Mouse (Mus musculus) ovary, postnatal 14 days (tissue): ENCODE results near the gene Mrps16.

Experiments
- DNase-seq: peaks from one replicate; pipeline ENCODE4 v3.0.0; 2022; ENCODE audit warnings: low spot score

The Mrps16 gene

DNA sequence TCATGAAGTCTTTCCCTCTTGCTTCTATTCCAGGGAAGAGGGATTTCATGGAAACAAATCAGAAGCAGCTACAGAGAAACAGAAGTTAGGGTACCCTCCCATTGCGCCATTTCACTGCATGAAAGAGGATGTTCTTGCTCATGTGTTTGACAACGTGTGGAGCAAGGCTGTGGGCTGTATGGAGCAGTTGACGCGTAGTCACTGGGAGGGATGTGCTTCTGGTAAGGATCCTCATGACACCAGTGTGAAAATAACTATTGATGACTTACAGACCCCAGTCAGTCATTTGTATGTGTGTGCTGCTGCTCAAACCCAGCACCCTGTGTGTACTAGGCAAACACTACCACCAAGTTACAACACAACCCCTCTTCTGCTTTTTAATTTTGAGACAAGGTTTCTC lies 30.2 kb downstream of the Mrps16 start:
- DNase-seq, result no peak

DNA sequence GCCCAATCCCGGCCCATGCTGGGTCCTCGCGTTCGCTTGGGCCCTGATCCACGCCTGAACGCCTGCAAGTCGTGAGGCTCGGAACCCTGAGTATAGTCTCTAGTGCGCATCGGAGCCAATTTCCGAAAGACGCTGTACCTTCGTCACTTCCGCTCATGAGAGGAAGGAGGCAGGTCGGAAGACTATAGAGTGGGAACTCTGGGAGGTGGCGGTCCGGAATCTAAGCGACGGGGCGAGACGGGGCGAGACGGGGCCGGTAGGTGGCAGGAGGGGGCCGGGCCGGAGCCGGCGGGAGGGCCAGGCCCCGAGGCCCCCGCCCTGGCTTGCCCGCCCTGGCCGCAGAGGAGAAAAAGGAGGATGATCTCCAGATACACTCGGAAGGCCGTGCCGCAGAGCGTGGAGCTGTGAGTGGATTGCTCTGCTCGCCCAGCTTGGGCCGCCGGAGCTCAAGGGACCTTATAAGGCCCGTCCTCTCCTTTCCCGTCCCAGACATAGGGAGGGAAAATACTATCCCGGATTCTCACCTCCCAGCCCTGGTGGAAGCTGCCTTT lies 45.4 kb downstream of the Mrps16 start, which contains the start of the genes Ecd and Fam149b:
Gene Ecd, minus strand, starts transcription at position 131 of the 551 bp plus-strand sequence.
Gene Fam149b, plus strand, starts transcription at position 172 of the 551 bp plus-strand sequence.
- peak; percentile 92 for DNase-seq

DNA sequence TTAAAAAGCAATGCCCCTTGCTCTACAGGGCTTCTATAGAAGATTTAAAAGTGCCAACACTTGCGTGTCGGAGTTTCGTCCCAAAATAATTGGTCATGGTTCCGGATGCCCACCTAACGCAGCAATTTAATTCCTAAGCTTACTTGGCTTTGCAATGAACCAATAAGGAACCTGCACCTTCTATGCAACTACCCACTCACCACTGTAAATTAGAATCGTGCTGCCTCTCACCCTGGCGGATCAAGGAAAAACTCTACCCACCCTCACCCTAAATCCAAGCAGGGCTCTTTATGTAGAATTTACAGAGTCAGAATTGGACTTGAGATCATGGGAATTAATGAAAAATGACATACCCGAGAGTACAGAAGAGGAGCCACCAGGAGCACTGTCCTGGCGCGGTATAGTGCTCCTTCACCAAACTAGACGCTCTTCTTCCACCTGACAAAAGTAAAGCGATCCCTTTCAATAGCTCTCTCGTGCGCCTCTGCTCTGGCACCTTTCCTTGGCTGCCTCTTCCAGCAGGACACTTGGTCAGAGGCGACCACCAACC lies 45.9 kb downstream of the Mrps16 start:
- DNase-seq, result no peak

DNA sequence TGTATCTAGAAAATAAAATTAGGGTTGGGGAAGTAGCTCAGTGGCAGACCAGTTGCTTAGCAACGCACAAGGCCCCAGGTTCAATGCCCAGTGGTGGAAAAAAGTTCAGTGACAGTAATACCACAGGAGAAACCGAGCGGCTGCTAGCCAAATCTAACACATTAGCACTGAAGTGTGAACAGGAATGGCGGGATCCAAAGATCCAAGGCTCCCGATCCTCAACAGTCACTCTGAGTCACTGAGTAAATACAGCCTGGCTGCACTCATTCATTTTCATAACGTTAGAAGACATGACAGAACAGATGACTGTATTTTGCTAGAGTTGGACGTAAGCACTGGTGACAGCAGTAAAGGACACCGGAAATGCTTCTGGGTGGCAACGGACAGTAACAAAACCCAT lies 47.5 kb downstream of the Mrps16 start:
- DNase-seq, result no peak

DNA sequence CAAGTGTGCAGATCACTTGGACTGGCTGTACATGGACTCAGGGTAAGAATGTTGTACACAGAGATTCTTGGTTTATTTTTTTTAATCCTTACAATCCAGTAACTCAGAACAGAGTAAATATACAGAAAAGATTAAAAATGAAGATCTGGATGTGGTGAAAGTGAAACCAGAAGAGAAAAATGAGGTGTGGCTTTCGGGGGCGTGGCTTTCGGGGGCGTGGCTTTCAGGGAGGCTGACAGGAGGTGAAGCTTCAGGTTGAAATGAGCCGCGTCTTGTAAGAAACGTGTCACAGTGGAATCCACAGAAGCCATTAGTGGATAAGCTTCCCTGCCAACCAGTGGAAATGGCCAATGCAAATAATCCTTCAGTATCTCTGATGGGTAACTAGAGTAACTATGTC lies 52.6 kb downstream of the Mrps16 start:
- no peak for DNase-seq

DNA sequence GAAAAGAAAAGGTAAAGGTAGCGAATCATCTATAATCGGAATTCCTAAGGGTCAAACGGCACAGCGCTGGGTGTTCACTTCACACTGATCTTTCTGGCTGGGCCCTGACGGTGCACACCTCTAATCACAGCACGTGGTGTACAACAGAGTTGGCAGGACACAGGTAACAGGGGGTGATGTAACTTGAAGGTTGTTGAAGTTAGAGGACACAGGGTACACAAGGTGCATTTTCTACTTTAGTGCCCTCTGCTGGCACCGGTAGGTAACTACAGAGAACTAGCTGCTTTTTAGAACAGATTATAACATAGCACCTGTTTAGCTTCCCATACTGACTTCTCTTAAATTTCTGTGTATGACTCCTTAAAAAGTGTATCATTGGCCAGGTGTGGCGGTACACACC lies 53.3 kb downstream of the Mrps16 start:
- DNase-seq, result no peak

DNA sequence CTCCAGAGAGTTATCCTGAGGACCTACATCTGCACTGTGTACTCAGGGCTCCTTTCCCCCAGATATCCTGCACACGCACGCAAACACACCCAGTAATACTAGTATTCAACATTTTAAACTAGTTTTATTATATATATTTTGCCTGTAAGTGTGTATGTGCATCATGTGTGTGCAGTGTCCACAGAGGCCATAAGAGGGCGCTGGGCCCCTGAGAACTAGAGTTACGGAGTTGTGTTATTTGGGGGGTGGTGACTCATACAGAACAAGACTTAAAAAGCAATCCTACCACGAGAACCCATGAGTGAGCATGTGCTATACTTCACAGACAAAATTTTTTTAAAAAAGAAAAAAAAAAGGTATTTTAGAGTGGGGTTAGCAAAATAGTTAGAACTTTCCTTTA lies 54.0 kb downstream of the Mrps16 start:
- DNase-seq, result no peak
